Mouse (Mus musculus) G1E (cell line): ENCODE measurements around the gene Ccdc181.

Source experiments
- CTCF ChIP-seq: IDR thresholded peaks from 2 replicates; pipeline ENCODE4 v1.5.1; 2012; ENCODE audit warnings: low read depth, low read length, inconsistent platforms, mixed read lengths
- GATA1 ChIP-seq: IDR thresholded peaks from 2 replicates; pipeline ENCODE4 v1.6.1; 2012; ENCODE audit warnings: borderline replicate concordance, low read length, inconsistent platforms, mixed read lengths
- GATA2 ChIP-seq: IDR thresholded peaks from 2 replicates; pipeline ENCODE4 v1.6.1; 2012; ENCODE audit warnings: low read depth, low read length, inconsistent platforms, borderline replicate concordance

- TF ChIP-seq GATA1 = no peak
- no peak for TF ChIP-seq CTCF
- no peak for TF ChIP-seq GATA2
These were observed 1.7 kb upstream of the Ccdc181 start for GRCm38 (mm10) chr1:164273659-164274058.
